Mouse (Mus musculus) lung, adult 2 months (tissue): Measurements from ENCODE around the gene 1700003F12Rik.

ENCODE experiments used
- CTCF ChIP-seq: fragments of 200-500 bp; IDR thresholded peaks from 2 replicates; pipeline ENCODE4 v1.5.1; 2011; ENCODE audit warnings: mild to moderate bottlenecking, low read length, control low read depth; ENCODE audit not compliant: insufficient read depth
- POLR2A ChIP-seq: fragments of 200-500 bp; IDR thresholded peaks from 2 replicates; pipeline ENCODE4 v1.6.1; 2011; ENCODE audit warnings: low read depth, mild to moderate bottlenecking, control low read depth, low read length, borderline replicate concordance; ENCODE audit errors: extremely low read depth

- no peak for TF ChIP-seq POLR2A
- TF ChIP-seq CTCF, result no peak
Observed at GRCm38 (mm10) chr2:154571976-154572375, 25.1 kb downstream of the 1700003F12Rik start.
